Mouse (Mus musculus): Measurements from ENCODE around the gene Mki67. TPM values are rescaled to one million over a fixed set of nuclear protein-coding genes. Genes with fewer than 3 reads are reported as not detected.
"Not testable (repeated sequence)": the region's sequence is repeated elsewhere in the genome, so short reads cannot be mapped to it uniquely, and the experiment has no call there.

Mki67 gene
- polyA plus RNA-seq, 1 experiment from 2014 or later, result 7.8 TPM

- no peaks in the 10 kb centered on the region for H3K27me3 ChIP-seq (ENCODE audit: control insufficient read depth, insufficient read depth, low read length)
- peaks cover 8% of the 10 kb centered on the region for H3K36me3 ChIP-seq (ENCODE audit: control insufficient read depth, insufficient read depth, low read length)
- TF ChIP-seq EP300 (optimal IDR thresholded peaks at IDR 0.05), result no peak
- TF ChIP-seq CTCF (IDR thresholded peaks at IDR 0.05; ENCODE audit: low read depth), result no peak
- no peaks in the 10 kb centered on the region for H3K9me3 ChIP-seq (ENCODE audit: control insufficient read depth, low read length)
- no peak for DNase-seq (ENCODE audit: low spot score)
- no peak overlapping the region for H3K27ac ChIP-seq (replicated peaks)
- ATAC-seq (ENCODE audit: low FRiP score, low TSS enrichment), result no peak
- no peak overlapping the region for H3K9ac ChIP-seq (ENCODE audit: low read length)
- no peaks in the 10 kb centered on the region for H3K4me1 ChIP-seq (replicated peaks; ENCODE audit: control insufficient read depth, insufficient read depth)
- H3K4me3 ChIP-seq (ENCODE audit: low read depth, low read length), result no peak overlapping the region
- H3K4me2 ChIP-seq (replicated peaks; ENCODE audit: low read depth), result no peak overlapping the region
- 86% methylated on average over 8 of the region's 8 CpGs for WGBS
Observed at GRCm38 (mm10) chr7:135704251-135704650, 11.9 kb downstream of the Mki67 start.

DNA sequence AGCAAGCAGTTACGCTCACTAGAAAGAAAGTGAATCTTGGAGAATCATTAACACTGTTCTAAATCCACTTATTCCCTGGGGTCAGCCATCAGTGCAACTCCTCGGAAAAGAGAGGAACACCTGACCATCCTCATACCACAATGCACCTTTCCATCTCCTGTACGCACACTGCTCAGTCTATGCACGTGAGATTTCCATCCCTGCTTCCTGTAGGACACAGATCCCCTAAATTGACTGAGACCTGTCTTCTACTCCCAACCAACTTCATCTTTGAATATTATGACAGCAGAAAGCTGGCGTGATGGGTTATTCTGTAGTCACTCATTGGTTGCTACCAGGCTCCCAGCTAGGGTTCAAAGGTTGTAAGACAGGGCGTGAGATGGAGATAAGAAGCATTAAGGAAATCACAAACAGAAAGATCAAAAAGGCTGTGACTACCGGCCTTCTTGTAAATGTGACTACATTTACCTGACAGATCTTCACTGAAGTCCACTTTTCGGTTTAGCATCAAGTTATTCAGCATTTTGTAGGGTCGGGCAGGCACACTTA is 12.5 kb downstream of the Mki67 start:
- Histone ChIP-seq H3K9ac (ENCODE audit: low read length) (no peak overlapping the region), H3K27me3 (ENCODE audit: control insufficient read depth, insufficient read depth, low read length) (no peaks in the 10 kb centered on the region), H3K4me3 (ENCODE audit: low read depth, low read length) (no peak overlapping the region), H3K36me3 (ENCODE audit: control insufficient read depth, insufficient read depth, low read length) (peaks cover 8% of the 10 kb centered on the region), H3K27ac (replicated peaks) (no peak overlapping the region), H3K4me2 (replicated peaks; ENCODE audit: low read depth) (no peak overlapping the region), H3K9me3 (ENCODE audit: control insufficient read depth, low read length) (no peaks in the 10 kb centered on the region), H3K4me1 (replicated peaks; ENCODE audit: control insufficient read depth, insufficient read depth) (no peaks in the 10 kb centered on the region)
- ATAC-seq (ENCODE audit: low FRiP score, low TSS enrichment), result no peak
- TF ChIP-seq EP300 (optimal IDR thresholded peaks at IDR 0.05), result no peak
- TF ChIP-seq CTCF (IDR thresholded peaks at IDR 0.05; ENCODE audit: low read depth), result no peak
- DNase-seq (ENCODE audit: low spot score), result no peak
- 83% methylated on average over 9 of the region's 9 CpGs for WGBS

- ATAC-seq (ENCODE audit: low FRiP score, low TSS enrichment); DNase-seq (ENCODE audit: low spot score); H3K4me1 ChIP-seq (replicated peaks; ENCODE audit: control insufficient read depth, insufficient read depth); H3K9ac ChIP-seq (ENCODE audit: low read length); H3K4me3 ChIP-seq (ENCODE audit: low read depth, low read length); H3K9me3 ChIP-seq (ENCODE audit: control insufficient read depth, low read length); H3K27ac ChIP-seq (replicated peaks); H3K4me2 ChIP-seq (replicated peaks; ENCODE audit: low read depth); H3K27me3 ChIP-seq (ENCODE audit: control insufficient read depth, insufficient read depth, low read length): not testable (repeated sequence)
- H3K36me3 ChIP-seq (ENCODE audit: control insufficient read depth, insufficient read depth, low read length), result peaks cover 12% of the 10 kb centered on the region; the same call in 1 of the 2 replicates
- 45% methylated on average over 6 of the region's 6 CpGs for WGBS
Observed at GRCm38 (mm10) chr7:135699351-135699750, 16.8 kb downstream of the Mki67 start.

- no peak overlapping the region for H3K4me2 ChIP-seq (replicated peaks; ENCODE audit: low read depth)
- H3K27me3 ChIP-seq (ENCODE audit: control insufficient read depth, insufficient read depth, low read length), result no peaks in the 10 kb centered on the region
- H3K4me3 ChIP-seq (ENCODE audit: low read depth, low read length), result no peak overlapping the region
- no peak overlapping the region for H3K27ac ChIP-seq (replicated peaks)
- H3K4me1 ChIP-seq (replicated peaks; ENCODE audit: control insufficient read depth, insufficient read depth), result no peaks in the 10 kb centered on the region
- H3K9me3 ChIP-seq (ENCODE audit: control insufficient read depth, low read length), result no peaks in the 10 kb centered on the region
- H3K36me3 ChIP-seq (ENCODE audit: control insufficient read depth, insufficient read depth, low read length), result peaks cover 18% of the 10 kb centered on the region; the same call in 1 of the 2 replicates
- no peak for TF ChIP-seq CTCF (IDR thresholded peaks at IDR 0.05; ENCODE audit: low read depth)
- TF ChIP-seq EP300 (optimal IDR thresholded peaks at IDR 0.05), result no peak
- H3K9ac ChIP-seq (ENCODE audit: low read length), result no peak overlapping the region
- no peak for DNase-seq (ENCODE audit: low spot score)
- no peak for ATAC-seq (ENCODE audit: low FRiP score, low TSS enrichment)
- WGBS, result 96% methylated on average over 2 of the region's 2 CpGs
Observed at GRCm38 (mm10) chr7:135698362-135698761, 17.8 kb downstream of the Mki67 start.

GRCm38 (mm10) chr7:135697021-135697740 is 19.0 kb downstream of the Mki67 start:
- not testable (repeated sequence) for ATAC-seq (ENCODE audit: low FRiP score, low TSS enrichment); H3K27me3 ChIP-seq (ENCODE audit: control insufficient read depth, insufficient read depth, low read length); DNase-seq (ENCODE audit: low spot score); H3K27ac ChIP-seq (replicated peaks); H3K9me3 ChIP-seq (ENCODE audit: control insufficient read depth, low read length); H3K4me3 ChIP-seq (ENCODE audit: low read depth, low read length); H3K9ac ChIP-seq (ENCODE audit: low read length); H3K4me2 ChIP-seq (replicated peaks; ENCODE audit: low read depth); H3K4me1 ChIP-seq (replicated peaks; ENCODE audit: control insufficient read depth, insufficient read depth)
- 79% methylated on average over 5 of the region's 5 CpGs for WGBS
- H3K36me3 ChIP-seq (ENCODE audit: control insufficient read depth, insufficient read depth, low read length), result peaks cover 18% of the 10 kb centered on the region; the same call in 1 of the 2 replicates

DNA sequence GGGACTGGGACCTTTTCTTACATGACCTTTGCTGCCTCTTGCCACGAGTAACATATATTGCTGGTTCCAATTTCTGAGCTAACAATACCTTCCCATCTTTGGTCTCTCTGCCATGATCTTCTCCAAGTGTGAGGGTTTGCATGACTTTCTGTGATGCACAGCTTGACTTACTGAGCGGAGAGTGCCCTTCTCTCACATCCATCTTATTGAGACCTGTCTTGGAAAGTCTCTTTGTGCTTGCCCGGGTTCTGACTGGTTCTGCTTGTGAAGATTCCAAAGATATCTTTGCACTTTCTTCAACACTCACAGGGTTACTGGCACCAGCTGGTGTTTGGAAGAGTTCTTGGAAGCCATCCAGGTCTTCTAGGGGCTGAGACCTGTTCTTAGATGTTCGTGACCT is 20.0 kb downstream of the Mki67 start:
- Histone ChIP-seq H3K9ac (ENCODE audit: low read length) (no peak overlapping the region), H3K4me1 (replicated peaks; ENCODE audit: control insufficient read depth, insufficient read depth) (no peaks in the 10 kb centered on the region), H3K27ac (replicated peaks) (no peak overlapping the region), H3K9me3 (ENCODE audit: control insufficient read depth, low read length) (no peaks in the 10 kb centered on the region), H3K36me3 (ENCODE audit: control insufficient read depth, insufficient read depth, low read length) (peaks cover 14% of the 10 kb centered on the region; the same call in 1 of the 2 replicates), H3K4me2 (replicated peaks; ENCODE audit: low read depth) (no peak overlapping the region), H3K27me3 (ENCODE audit: control insufficient read depth, insufficient read depth, low read length) (no peaks in the 10 kb centered on the region), H3K4me3 (ENCODE audit: low read depth, low read length) (no peak overlapping the region)
- ATAC-seq (ENCODE audit: low FRiP score, low TSS enrichment) (no peak), DNase-seq (ENCODE audit: low spot score) (no peak)
- TF ChIP-seq EP300 (optimal IDR thresholded peaks at IDR 0.05), result no peak
- TF ChIP-seq CTCF (IDR thresholded peaks at IDR 0.05; ENCODE audit: low read depth), result no peak
- 76% methylated on average over 4 of the region's 4 CpGs for WGBS

Data from stomach, postnatal 0 days (tissue).